Mouse (Mus musculus): ENCODE results near the gene Mttp.

Mttp gene

DNA sequence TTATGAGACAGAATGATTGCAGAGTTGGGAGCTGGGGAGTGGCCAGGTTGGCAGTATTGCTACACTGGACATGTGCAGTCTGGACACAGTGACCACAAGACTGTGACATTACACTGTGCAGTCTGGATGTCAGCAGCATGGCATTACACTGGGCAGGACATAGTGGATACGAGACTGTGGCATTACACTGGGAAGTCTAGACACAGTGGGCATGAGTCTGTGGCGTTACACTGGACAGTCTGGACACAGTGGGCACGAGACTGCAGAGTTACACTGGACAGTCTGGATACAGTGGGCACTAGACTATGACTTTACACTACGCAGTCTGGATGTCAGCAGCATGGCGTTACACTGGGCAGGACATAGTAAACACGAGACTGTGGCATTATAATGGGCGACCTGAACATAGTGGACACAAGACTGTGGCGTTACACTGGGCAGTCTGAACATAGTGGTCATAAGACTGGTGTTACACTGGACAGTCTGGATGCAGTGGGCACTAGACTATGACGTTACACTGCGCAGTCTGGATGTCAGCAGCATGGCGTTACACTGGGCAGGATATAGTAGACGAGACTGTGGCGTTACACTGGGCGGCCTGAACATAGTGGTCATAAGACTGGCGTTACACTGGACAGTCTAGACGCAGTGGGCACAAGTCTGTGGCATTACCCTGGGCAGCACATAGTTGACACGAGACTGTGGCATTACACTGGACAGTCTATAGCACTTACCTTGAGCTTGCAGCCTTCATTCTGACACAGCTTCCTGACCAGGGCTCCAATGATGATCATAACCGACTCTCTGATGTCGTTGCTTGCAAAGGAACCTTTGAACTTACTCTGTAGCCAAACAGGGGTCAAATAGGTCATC lies 33.6 kb downstream of the Mttp start:
- Histone ChIP-seq H3K4me3 (replicated peaks; ENCODE audit: low read length) (no peak overlapping the region), H3K36me3 (ENCODE audit: insufficient read depth, low read length) (no peaks in the 10 kb centered on the region), H3K4me1 (replicated peaks; ENCODE audit: low read depth, low read length) (peaks cover 13% of the 10 kb centered on the region; the same call in 1 of the 2 replicates), H3K9me3 (ENCODE audit: low read length) (no peaks in the 10 kb centered on the region), H3K27me3 (ENCODE audit: insufficient read depth, low read length) (peaks cover 17% of the 10 kb centered on the region)
- TF ChIP-seq POU5F1 (IDR thresholded peaks at IDR 0.05; ENCODE audit: borderline replicate concordance, low read length) (no peak), NANOG (IDR thresholded peaks at IDR 0.05; ENCODE audit: borderline replicate concordance, low read length) (no peak), CTCF (conservative IDR thresholded peaks at IDR 0.05; ENCODE audit: low read length) (no peak)

DNA sequence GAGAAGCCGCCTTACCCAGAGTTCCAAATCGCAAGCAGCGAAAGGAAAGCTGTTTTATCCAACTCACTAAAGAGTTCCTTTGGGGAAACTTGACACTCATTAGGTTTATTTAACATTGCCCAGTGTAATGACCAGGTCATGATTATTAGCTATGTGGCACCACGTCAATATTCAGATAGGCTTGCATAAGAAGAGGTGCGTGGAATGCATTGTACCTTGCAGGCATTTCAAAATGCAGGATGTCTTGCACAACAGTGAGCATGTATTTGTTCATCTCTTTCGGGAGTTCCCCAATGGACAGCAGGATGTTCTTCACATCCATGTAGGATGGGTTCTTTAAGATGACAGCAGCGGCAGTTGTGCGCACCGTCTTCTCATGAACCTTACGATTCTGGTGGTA lies 37.9 kb downstream of the Mttp start:
- no peaks in the 10 kb centered on the region for H3K9me3 ChIP-seq (ENCODE audit: low read length)
- no peaks in the 10 kb centered on the region for H3K4me1 ChIP-seq (replicated peaks; ENCODE audit: low read depth, low read length)
- no peak for TF ChIP-seq NANOG (IDR thresholded peaks at IDR 0.05; ENCODE audit: borderline replicate concordance, low read length)
- H3K36me3 ChIP-seq (ENCODE audit: insufficient read depth, low read length), result no peaks in the 10 kb centered on the region
- no peaks in the 10 kb centered on the region for H3K27me3 ChIP-seq (ENCODE audit: insufficient read depth, low read length)
- H3K4me3 ChIP-seq (replicated peaks; ENCODE audit: low read length), result no peak overlapping the region

DNA sequence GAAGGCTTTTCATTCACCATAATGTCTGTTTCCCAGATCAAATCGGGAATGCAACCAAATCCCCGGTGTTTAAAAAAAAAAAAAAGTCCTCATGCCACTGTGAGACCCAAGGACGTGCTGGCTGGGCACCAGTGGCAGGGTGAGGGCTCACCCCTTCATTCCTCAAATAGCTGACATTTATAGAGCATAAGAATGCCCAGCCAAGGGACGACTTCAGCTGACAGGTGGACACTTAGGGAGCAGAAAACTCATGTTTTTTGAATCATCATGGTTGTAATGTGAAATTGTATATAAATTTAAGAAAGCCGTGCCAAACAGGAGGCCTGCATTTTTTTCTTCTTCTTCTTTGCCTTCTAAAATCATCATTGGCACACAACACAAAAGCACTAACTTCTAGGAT lies 39.7 kb downstream of the Mttp start:
- no peaks in the 10 kb centered on the region for H3K27me3 ChIP-seq (ENCODE audit: insufficient read depth, low read length)
- no peaks in the 10 kb centered on the region for H3K36me3 ChIP-seq (ENCODE audit: insufficient read depth, low read length)
- H3K9me3 ChIP-seq (ENCODE audit: low read length), result no peaks in the 10 kb centered on the region
- no peak overlapping the region for H3K4me3 ChIP-seq (replicated peaks; ENCODE audit: low read length)
- TF ChIP-seq NANOG (IDR thresholded peaks at IDR 0.05; ENCODE audit: borderline replicate concordance, low read length), result no peak
- no peak for TF ChIP-seq CTCF (conservative IDR thresholded peaks at IDR 0.05; ENCODE audit: low read length)
- no peak for TF ChIP-seq POU5F1 (IDR thresholded peaks at IDR 0.05; ENCODE audit: borderline replicate concordance, low read length)
- H3K4me1 ChIP-seq (replicated peaks; ENCODE audit: low read depth, low read length), result no peaks in the 10 kb centered on the region

DNA sequence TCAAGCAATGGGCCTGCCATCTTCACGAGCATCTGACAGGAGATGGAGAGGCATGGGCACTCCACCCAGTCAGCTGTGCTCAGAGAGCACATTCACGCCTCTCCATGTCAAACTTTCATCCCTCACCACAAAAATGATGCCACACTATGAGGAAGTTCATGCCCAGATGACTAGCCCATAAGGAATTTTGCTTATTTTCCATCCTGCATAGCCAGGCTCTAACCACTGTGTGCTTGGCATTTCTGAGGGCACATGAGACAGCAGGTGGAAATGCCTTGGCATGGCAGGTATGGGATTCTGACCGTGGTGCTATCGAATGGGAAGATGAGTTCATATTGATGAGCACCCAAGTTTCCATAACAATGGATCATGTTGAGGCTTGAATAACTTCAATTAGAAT lies 41.1 kb downstream of the Mttp start:
- Histone ChIP-seq H3K9me3 (ENCODE audit: low read length) (no peaks in the 10 kb centered on the region), H3K27me3 (ENCODE audit: insufficient read depth, low read length) (no peaks in the 10 kb centered on the region), H3K36me3 (ENCODE audit: insufficient read depth, low read length) (no peaks in the 10 kb centered on the region), H3K4me1 (replicated peaks; ENCODE audit: low read depth, low read length) (no peaks in the 10 kb centered on the region), H3K4me3 (replicated peaks; ENCODE audit: low read length) (no peak overlapping the region)
- TF ChIP-seq NANOG (IDR thresholded peaks at IDR 0.05; ENCODE audit: borderline replicate concordance, low read length), result no peak
- TF ChIP-seq POU5F1 (IDR thresholded peaks at IDR 0.05; ENCODE audit: borderline replicate concordance, low read length), result no peak
- TF ChIP-seq CTCF (conservative IDR thresholded peaks at IDR 0.05; ENCODE audit: low read length), result no peak

DNA sequence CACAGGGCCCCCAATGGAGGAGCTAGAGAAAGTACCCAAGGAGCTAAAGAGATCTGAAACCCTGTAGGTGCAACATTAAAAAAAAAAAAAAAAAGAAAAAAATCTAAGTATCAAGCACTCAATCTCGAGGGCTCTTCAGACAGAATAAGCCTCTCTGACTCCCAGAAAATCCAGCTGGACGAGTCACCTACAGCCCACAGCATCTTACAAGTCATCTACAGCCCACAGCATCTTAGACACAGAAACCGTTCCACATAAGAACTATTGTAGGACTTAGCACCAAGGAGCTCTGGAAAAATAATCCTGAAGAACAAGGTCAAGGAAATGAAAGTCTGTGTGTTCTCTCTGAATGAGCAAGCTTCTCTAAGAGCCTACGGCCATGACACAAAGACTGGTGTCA lies 42.8 kb downstream of the Mttp start:
- Histone ChIP-seq H3K9me3 (ENCODE audit: low read length) (no peaks in the 10 kb centered on the region), H3K4me3 (replicated peaks; ENCODE audit: low read length) (no peak overlapping the region), H3K4me1 (replicated peaks; ENCODE audit: low read depth, low read length) (no peaks in the 10 kb centered on the region), H3K27me3 (ENCODE audit: insufficient read depth, low read length) (no peaks in the 10 kb centered on the region), H3K36me3 (ENCODE audit: insufficient read depth, low read length) (no peaks in the 10 kb centered on the region)
- TF ChIP-seq NANOG (IDR thresholded peaks at IDR 0.05; ENCODE audit: borderline replicate concordance, low read length) (no peak), CTCF (conservative IDR thresholded peaks at IDR 0.05; ENCODE audit: low read length) (no peak), POU5F1 (IDR thresholded peaks at IDR 0.05; ENCODE audit: borderline replicate concordance, low read length) (no peak)

DNA sequence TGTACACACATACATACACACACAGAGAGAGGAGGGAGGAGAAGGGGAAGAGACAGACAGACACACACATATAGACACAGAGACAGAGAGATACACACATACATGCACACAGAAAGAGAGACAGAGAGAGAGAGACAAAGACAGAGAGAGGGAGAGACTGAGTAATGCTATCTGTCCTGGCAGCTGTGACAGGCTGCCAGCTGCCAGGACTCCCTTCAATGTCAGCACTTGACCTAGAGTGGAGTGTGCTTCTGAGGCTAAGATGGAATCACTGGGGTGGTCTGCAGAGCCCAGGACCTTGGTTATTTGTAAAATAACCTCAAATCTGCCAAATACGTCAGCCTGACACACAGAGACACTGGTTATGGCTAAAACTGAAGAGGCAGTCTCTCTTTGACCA lies 47.0 kb downstream of the Mttp start:
- TF ChIP-seq NANOG (IDR thresholded peaks at IDR 0.05; ENCODE audit: borderline replicate concordance, low read length) (no peak), CTCF (conservative IDR thresholded peaks at IDR 0.05; ENCODE audit: low read length) (no peak), POU5F1 (IDR thresholded peaks at IDR 0.05; ENCODE audit: borderline replicate concordance, low read length) (no peak)
- no peak overlapping the region for H3K4me3 ChIP-seq (replicated peaks; ENCODE audit: low read length)
- H3K27me3 ChIP-seq (ENCODE audit: insufficient read depth, low read length), result no peaks in the 10 kb centered on the region; the same call in 1 of the 2 replicates
- no peaks in the 10 kb centered on the region for H3K36me3 ChIP-seq (ENCODE audit: insufficient read depth, low read length)
- 0 out of 2 replicates have a peak, but pooled peaks cover 4% of the 10 kb centered on the region for H3K4me1 ChIP-seq (replicated peaks; ENCODE audit: low read depth, low read length)
- no peaks in the 10 kb centered on the region for H3K9me3 ChIP-seq (ENCODE audit: low read length)

DNA sequence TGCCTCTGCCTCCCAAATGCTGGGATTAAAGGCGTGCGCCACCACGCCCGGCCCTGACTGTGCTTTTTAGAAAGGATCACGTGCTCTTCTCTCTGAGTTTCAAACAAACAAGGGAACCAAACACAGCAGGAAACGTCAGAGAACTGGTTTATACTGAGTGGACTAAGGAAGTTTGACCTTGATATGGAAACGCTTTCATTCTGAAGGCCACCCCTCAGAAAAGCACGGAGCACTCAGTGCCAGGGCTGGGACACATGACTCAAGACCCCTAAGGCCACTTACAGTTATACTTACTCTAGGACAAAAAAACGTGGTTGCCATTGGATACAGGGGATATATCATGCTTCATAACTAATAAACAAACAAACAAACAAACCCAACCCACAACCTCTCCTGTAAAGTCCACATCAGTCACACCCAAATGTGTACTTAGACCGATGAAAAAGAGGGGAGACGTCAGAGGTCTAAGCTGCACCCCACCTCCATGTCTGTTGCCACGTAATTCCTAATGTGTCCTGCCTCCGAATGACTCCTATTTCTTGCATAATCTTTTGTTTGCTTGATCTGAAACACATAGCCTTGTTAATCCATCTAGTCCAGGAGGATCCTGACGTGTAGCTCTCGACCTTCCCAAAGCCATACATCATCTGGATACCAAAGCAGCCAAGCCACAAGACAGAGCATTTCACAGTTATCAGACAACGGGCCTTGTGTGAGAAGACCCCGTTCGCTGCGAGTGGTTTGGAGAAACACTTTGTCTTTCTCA lies 48.3 kb downstream of the Mttp start:
- Histone ChIP-seq H3K9me3 (ENCODE audit: low read length) (no peaks in the 10 kb centered on the region), H3K4me3 (replicated peaks; ENCODE audit: low read length) (no peak overlapping the region), H3K36me3 (ENCODE audit: insufficient read depth, low read length) (no peaks in the 10 kb centered on the region), H3K4me1 (replicated peaks; ENCODE audit: low read depth, low read length) (0 out of 2 replicates have a peak, but pooled peaks cover 4% of the 10 kb centered on the region), H3K27me3 (ENCODE audit: insufficient read depth, low read length) (no peaks in the 10 kb centered on the region; the same call in 1 of the 2 replicates)
- TF ChIP-seq POU5F1 (IDR thresholded peaks at IDR 0.05; ENCODE audit: borderline replicate concordance, low read length), result no peak
- no peak for TF ChIP-seq CTCF (conservative IDR thresholded peaks at IDR 0.05; ENCODE audit: low read length)
- no peak for TF ChIP-seq NANOG (IDR thresholded peaks at IDR 0.05; ENCODE audit: borderline replicate concordance, low read length)

DNA sequence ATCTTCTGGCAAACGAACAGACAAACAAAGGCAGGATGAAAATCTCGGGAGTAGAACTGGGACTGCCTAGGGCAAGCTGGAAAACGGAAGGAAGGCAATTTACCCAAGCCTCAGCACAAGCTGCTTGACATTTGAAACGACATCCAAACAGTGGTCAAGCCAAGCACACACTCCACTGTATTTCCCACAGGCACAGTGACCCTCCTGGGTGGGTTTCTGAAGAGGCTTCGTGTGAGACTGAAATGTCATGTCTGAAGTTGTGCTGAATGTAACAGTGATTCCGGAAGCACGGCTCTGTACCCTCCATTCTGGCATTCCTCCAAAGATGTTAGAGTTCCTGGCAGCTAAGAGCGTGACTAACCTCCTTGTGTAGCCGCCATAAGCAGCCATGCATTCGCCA lies 49.0 kb downstream of the Mttp start:
- H3K27me3 ChIP-seq (ENCODE audit: insufficient read depth, low read length), result no peaks in the 10 kb centered on the region; the same call in 1 of the 2 replicates
- H3K4me1 ChIP-seq (replicated peaks; ENCODE audit: low read depth, low read length), result 0 out of 2 replicates have a peak, but pooled peaks cover 4% of the 10 kb centered on the region
- TF ChIP-seq NANOG (IDR thresholded peaks at IDR 0.05; ENCODE audit: borderline replicate concordance, low read length) (no peak), POU5F1 (IDR thresholded peaks at IDR 0.05; ENCODE audit: borderline replicate concordance, low read length) (no peak), CTCF (conservative IDR thresholded peaks at IDR 0.05; ENCODE audit: low read length) (no peak)
- H3K4me3 ChIP-seq (replicated peaks; ENCODE audit: low read length), result no peak overlapping the region
- no peaks in the 10 kb centered on the region for H3K9me3 ChIP-seq (ENCODE audit: low read length)
- no peaks in the 10 kb centered on the region for H3K36me3 ChIP-seq (ENCODE audit: insufficient read depth, low read length)
